Mouse (Mus musculus) C2C12 (cell line): ENCODE measurements at regions not wholly inside any gene's neighbourhood (a gene's known extent, or its start where the extent isn't known, plus 50 kb on each side); places are given as distances from the start of the nearest gene placed in this dataset.

Experiments
- CTCF ChIP-seq: IDR thresholded peaks from one replicate; pipeline ENCODE4 v1.5.1; 2011; ENCODE audit not compliant: control insufficient read depth, insufficient read depth, insufficient read length
- MAX ChIP-seq: IDR thresholded peaks from one replicate; pipeline ENCODE4 v1.6.1; 2011; ENCODE audit warnings: mild to moderate bottlenecking, control low read depth

GRCm38 (mm10) chr6:100385640-100386039 is 98.4 kb upstream of the Rybp start:
- TF ChIP-seq CTCF (no peak), MAX (no peak)
